Mouse (Mus musculus) midbrain, embryonic 13.5 days (tissue): ENCODE data around the gene Mrps6. TPM values are rescaled to one million over a fixed set of nuclear protein-coding genes. Genes with fewer than 3 reads are reported as not detected.
A peak's percentile ranks its signal among the peaks of the same experiment; 100 is the strongest.

Source experiments
- ATAC-seq: fragments of 200-750 bp; cut with Nextera tagmentation; 2 replicates; pipeline ENCODE4 v1.8.0; 2017; ENCODE audit warnings: mild to moderate bottlenecking, moderate TSS enrichment, moderate library complexity
- H3K27ac ChIP-seq: fragments of 300-500 bp; sonication (generic); 2 replicates; pipeline ENCODE4 v1.5.1; 2015; ENCODE audit warnings: inconsistent platforms, mild to moderate bottlenecking, moderate library complexity
- H3K27me3 ChIP-seq: fragments of 300-500 bp; sonication (generic); 2 replicates; pipeline ENCODE4 v1.6.1; 2015; ENCODE audit warnings: mild to moderate bottlenecking, inconsistent platforms
- H3K36me3 ChIP-seq: fragments of 300-500 bp; sonication (generic); 2 replicates; pipeline ENCODE4 v1.6.1; 2015; ENCODE audit warnings: mild to moderate bottlenecking, inconsistent platforms
- H3K4me1 ChIP-seq: fragments of 300-500 bp; sonication (generic); replicated peaks from 2 replicates; pipeline ENCODE4 v1.6.1; 2015; ENCODE audit warnings: inconsistent platforms
- H3K4me2 ChIP-seq: fragments of 300-500 bp; sonication (generic); replicated peaks from 2 replicates; pipeline ENCODE4 v1.6.1; 2015; ENCODE audit warnings: moderate library complexity, mild to moderate bottlenecking, inconsistent platforms
- H3K4me3 ChIP-seq: fragments of 300-500 bp; sonication (generic); replicated peaks from 2 replicates; pipeline ENCODE4 v1.5.1; 2015; ENCODE audit warnings: mild to moderate bottlenecking, inconsistent platforms
- H3K9ac ChIP-seq: fragments of 300-500 bp; sonication (generic); replicated peaks from 2 replicates; pipeline ENCODE4 v1.6.1; 2015; ENCODE audit warnings: mild to moderate bottlenecking, inconsistent platforms
- H3K9me3 ChIP-seq: fragments of 300-500 bp; sonication (generic); 2 replicates; pipeline ENCODE4 v1.6.1; 2016; ENCODE audit warnings: mild to moderate bottlenecking, inconsistent platforms
- WGBS: fragments of 180-500 bp; shearing (Covaris S2); methylation state at CpG from one replicate; pipeline ENCODE4 v1.1.7; 2015; 5-methylcytosine and 5-hydroxymethylcytosine counted together
- polyA plus RNA-seq: library from polyadenylated mRNA; unstranded; fragments of >200 nt; fragmentation: Nextera tagmentation; extraction: Ambion mirVana; gene quantifications from 2 replicates; pipeline ENCODE4 v1.2.1, GENCODE M21; 2015

Mrps6 gene
- polyA plus RNA-seq, 1 experiment from 2014 or later: 153 TPM

DNA sequence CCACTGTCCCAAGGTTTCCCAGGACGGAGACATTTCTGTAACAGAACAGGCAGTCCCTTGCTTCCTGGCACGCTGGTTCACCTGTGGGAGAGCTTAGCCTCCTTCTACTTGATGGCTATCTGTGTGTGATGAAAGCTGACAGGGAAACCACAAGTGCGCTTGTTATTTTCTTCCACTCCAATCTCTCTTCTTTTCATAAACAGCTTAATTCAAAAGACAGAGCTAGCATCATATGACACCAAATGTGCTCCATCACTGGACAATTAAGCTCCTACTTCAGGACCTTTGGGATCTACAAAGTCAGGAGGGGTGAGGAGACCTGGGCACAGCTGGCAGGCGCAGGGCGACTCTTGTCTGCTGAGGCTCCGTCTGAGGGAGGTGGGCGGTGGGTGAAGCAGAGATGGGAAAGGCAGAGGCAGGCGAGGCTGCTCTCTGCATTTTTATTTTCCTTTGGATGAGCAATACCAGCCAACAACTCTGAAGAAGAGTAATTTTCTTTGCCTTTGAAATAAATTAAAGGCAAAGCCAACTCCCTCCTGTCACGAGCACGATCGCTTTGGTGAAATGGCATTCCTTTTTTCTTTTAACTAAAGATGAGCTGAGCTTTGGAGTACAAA, 76.2 kb downstream of the Mrps6 start:
- Histone ChIP-seq H3K4me2 (no peak overlapping the region), H3K27me3 (no peaks in the 10 kb centered on the region), H3K36me3 (no peaks in the 10 kb centered on the region), H3K4me1 (peaks cover 7% of the 10 kb centered on the region), H3K9me3 (no peaks in the 10 kb centered on the region), H3K4me3 (no peak overlapping the region), H3K9ac (no peak overlapping the region), H3K27ac (0 out of 2 replicates have a peak overlapping the region, but pooled peaks have one; percentile 30)
- 84% methylated on average over 11 of the region's 11 CpGs for WGBS
- ATAC-seq: no peak

DNA sequence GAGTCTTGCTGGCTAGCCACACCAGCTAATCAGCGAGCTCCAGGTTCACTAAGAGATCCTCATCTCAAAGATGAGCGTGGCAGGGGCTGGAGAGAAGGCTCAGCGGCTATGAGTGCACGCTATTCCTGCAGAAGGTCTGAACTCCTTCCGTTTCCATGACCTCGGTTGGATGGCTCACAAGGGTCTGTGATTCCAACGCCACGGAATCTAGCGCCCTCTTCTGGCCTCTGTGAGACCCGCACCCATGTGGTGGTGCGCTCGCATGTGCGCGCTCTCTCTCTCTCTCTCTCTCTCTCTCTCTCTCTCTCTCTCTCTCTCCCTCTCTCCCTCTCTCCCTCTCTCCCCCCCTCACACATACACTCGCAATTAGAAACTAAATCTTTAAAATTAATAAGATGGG, 78.2 kb downstream of the Mrps6 start:
- H3K27ac ChIP-seq: no peak overlapping the region
- no peaks in the 10 kb centered on the region for H3K36me3 ChIP-seq
- no peak overlapping the region for H3K9ac ChIP-seq
- peaks cover 25% of the 10 kb centered on the region for H3K4me1 ChIP-seq
- H3K4me3 ChIP-seq: no peak overlapping the region
- H3K9me3 ChIP-seq: no peaks in the 10 kb centered on the region
- no peak for ATAC-seq
- H3K4me2 ChIP-seq: no peak overlapping the region
- no peaks in the 10 kb centered on the region for H3K27me3 ChIP-seq
- WGBS: 93% methylated on average over 15 of the region's 15 CpGs

DNA sequence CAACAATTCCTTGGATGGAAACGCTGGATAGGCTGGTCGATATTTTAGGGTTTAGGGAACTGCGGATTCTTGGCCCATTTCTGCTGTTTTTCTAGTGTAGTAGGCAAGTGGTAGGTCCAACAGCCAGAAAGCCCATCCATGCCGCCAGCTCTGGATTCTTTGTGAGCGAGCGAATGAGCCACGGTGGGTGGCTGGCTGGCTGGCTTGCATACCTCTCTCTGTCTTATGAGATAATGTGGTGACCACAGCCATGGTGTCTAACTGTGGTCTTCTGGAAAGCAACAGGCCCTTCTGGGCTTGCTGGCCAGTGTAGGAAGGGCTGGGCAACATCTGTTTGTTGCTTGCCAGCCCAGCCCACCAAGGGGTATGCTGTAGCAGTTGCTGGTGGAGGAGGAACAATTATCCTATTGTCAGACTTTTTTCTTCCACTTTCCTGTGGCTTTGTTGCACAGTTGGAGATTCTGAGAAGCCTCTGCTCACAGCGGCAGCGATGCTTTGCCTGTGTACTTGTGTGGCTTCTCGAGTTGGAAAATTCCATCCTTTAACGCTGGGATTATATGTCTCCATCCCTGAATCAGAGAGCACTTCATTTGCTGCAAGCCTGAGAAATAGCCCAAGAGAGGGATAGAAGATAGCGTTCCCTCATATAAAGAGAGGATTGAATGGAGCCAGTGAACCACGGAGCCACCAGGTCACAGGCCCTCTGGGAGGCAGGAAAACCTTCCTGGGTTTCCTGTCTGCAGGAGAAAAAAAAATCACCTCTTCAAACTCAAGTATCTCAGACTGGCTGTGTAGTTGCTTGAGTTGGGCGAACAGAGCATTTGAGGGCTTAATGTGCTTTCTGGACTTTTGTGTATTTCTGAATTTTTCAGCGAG, 81.6 kb downstream of the Mrps6 start:
- WGBS: 24% methylated on average over 15 of the region's 15 CpGs
- Histone ChIP-seq H3K9me3 (no peaks in the 10 kb centered on the region), H3K27ac (peak overlapping the region; percentile 45), H3K4me1 (peaks cover 34% of the 10 kb centered on the region), H3K27me3 (no peaks in the 10 kb centered on the region), H3K4me3 (no peak overlapping the region), H3K9ac (no peak overlapping the region), H3K36me3 (no peaks in the 10 kb centered on the region), H3K4me2 (no peak overlapping the region)
- ATAC-seq: no peak

DNA sequence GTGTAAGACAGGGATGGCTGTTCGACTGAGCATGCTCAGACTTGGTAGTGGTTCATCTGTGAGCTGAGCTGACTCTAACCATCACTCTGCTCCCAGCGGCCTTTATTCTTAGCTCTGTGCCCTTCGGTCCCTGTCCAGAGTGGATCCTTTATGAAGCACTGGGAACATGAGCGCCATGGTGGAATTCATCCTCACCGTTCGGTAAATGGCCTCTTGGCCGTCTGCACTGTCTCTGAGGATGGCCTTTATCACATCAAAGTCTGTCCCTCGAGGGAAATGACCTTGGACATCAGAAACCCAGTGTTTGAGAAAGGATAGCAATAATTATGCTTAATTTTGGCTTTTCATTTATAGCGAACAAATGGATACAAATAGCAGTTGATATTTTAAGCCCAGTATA, 82.3 kb downstream of the Mrps6 start:
- Histone ChIP-seq H3K27me3 (no peaks in the 10 kb centered on the region), H3K9me3 (no peaks in the 10 kb centered on the region), H3K4me2 (no peak overlapping the region), H3K9ac (no peak overlapping the region), H3K36me3 (no peaks in the 10 kb centered on the region), H3K4me3 (no peak overlapping the region), H3K27ac (no peak overlapping the region), H3K4me1 (peaks cover 34% of the 10 kb centered on the region)
- ATAC-seq: 0 out of 2 replicates have a peak, but pooled peaks have one; percentile 31
- 56% methylated on average over 9 of the region's 9 CpGs for WGBS

DNA sequence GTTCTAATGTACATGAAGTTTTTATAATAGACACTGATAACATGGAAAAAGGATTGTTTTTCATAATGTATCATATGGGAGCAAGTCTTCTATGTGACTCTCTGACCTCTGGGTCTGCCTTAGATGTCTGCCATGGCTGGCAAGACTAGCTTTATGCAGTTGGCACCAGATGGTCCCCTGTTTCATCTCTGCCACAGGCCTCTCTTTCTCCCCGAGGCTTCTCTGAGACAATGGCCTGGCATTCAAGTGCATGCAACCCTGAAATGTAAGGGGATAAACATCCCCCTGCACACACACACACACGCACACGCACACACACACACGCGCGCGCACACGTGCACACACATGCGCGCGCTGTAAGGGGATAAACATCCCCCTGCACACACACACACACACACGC, 83.0 kb downstream of the Mrps6 start:
- Histone ChIP-seq H3K4me3 (no peak overlapping the region), H3K27ac (no peak overlapping the region), H3K4me1 (peaks cover 34% of the 10 kb centered on the region), H3K9ac (no peak overlapping the region), H3K36me3 (no peaks in the 10 kb centered on the region), H3K9me3 (no peaks in the 10 kb centered on the region), H3K27me3 (no peaks in the 10 kb centered on the region), H3K4me2 (no peak overlapping the region)
- no peak for ATAC-seq
- WGBS: 86% methylated on average over 12 of the region's 12 CpGs

DNA sequence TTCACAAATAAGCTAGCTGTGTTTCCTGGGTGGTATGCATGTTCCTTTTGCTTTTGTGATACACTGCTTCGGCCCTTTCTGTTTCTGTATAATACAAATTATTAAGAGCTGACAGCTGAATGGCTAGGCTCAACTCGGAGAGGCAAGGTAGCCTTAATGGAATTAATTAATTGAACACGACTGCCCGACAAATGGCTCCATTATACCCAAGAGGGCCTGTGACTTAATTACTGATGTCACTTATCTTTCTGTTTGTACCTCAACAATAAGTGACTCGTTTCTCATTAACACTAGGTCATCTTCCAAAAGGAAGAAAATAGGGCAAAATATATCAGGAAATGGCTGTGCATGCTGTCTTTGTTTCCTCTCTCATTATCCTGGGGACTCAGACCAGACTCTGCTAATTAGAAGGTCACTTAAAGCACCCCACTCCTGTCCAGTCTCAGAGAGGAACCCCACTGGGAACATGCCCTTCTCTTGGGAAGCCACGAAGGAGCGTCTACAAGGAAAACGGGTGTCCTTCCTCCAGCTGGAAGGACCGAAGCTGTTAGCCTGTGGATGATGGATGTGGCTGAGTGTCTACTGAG, 84.4 kb downstream of the Mrps6 start:
- Histone ChIP-seq H3K4me1 (peaks cover 34% of the 10 kb centered on the region), H3K27ac (peak overlapping the region; percentile 63), H3K9me3 (no peaks in the 10 kb centered on the region), H3K9ac (no peak overlapping the region), H3K4me2 (no peak overlapping the region), H3K36me3 (no peaks in the 10 kb centered on the region), H3K4me3 (no peak overlapping the region), H3K27me3 (no peaks in the 10 kb centered on the region)
- 48% methylated on average over 9 of the region's 9 CpGs for WGBS
- ATAC-seq: peak; percentile 43; the same call in 1 of the 2 replicates

DNA sequence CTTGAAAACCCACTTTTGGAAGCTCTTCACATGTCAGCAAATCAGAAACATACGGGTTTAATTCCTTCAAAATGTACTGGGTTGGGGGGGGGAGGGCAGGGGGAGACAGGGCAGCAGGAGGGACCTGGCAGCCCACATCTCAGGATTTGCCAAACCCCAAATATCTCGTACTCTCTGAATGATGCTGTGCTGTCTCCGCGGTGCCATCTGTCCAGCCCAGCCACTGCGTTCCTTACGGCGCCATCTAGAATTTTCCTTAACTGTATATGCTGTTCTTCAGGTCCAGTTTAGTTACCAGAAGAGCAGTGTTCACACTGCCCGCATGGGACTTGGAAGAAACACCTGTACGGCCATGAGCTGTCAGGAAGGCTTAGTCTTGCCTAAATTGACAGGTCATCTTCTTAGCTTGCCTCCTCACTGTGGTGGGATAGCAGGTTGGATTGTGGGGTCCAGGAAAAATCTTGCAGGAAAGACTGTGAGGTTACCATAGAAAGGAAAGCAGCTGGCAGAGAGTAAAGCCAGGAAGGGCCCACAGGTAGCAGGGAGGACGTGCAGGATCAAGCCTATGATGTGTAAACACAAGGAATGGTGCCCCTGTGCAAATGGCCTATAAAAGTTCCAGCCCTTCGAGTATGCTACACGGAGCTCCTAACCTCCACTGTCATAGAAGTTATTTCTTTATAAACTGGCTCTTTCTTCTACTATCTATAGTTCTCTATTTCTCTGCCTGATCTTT, 89.7 kb downstream of the Mrps6 start:
- H3K4me3 ChIP-seq: no peak overlapping the region
- WGBS: 87% methylated on average over 12 of the region's 12 CpGs
- ATAC-seq: no peak
- no peak overlapping the region for H3K4me2 ChIP-seq
- no peaks in the 10 kb centered on the region for H3K9me3 ChIP-seq
- H3K9ac ChIP-seq: no peak overlapping the region
- no peaks in the 10 kb centered on the region for H3K27me3 ChIP-seq
- no peak overlapping the region for H3K27ac ChIP-seq
- H3K36me3 ChIP-seq: no peaks in the 10 kb centered on the region
- peaks cover 20% of the 10 kb centered on the region for H3K4me1 ChIP-seq

DNA sequence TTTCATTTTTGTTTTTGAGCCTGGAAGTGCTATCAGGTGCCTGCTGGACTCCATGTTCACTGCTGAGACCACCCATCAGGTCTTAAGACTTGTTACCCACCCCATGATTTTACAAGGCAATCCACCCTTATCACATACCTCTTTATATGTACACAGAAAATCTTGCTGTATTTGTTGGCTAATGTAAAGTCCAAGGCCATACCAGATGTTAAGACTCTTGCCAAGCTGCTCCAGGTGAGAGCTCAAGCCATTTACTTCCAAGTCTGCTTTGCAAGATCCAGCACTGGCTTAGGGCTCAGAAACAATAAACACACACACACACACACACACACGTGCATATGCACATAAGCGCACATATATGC, 90.3 kb downstream of the Mrps6 start:
- no peak overlapping the region for H3K27ac ChIP-seq
- ATAC-seq: no peak
- peaks cover 18% of the 10 kb centered on the region for H3K4me1 ChIP-seq
- H3K27me3 ChIP-seq: no peaks in the 10 kb centered on the region
- no peak overlapping the region for H3K4me2 ChIP-seq
- H3K4me3 ChIP-seq: no peak overlapping the region
- WGBS: 92% methylated on average over 2 of the region's 2 CpGs
- no peak overlapping the region for H3K9ac ChIP-seq
- H3K9me3 ChIP-seq: no peaks in the 10 kb centered on the region
- H3K36me3 ChIP-seq: no peaks in the 10 kb centered on the region

DNA sequence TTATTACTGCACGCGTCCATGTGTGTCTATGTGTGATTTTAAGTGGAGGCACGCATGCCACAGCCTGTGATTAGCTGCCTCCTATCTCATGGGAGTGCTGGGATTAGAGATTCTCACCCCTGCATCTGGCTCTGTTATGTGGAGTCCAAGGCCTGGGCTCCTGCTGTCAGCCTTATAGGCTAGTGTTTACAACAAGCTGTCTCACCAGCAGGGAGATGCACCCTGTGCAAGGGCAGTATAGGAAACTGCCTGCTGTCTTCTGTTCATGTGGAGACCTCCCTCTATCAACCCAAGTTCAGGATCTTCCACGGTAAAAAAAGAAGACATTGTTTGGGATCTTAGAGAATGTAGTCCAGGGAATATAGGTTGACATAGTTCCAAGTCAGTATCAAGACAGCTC, 92.9 kb downstream of the Mrps6 start:
- peaks cover 18% of the 10 kb centered on the region for H3K4me1 ChIP-seq
- 60% methylated on average over 4 of the region's 4 CpGs for WGBS
- no peaks in the 10 kb centered on the region for H3K36me3 ChIP-seq
- no peak overlapping the region for H3K27ac ChIP-seq
- no peaks in the 10 kb centered on the region for H3K9me3 ChIP-seq
- H3K4me3 ChIP-seq: no peak overlapping the region
- ATAC-seq: no peak
- no peak overlapping the region for H3K9ac ChIP-seq
- no peak overlapping the region for H3K4me2 ChIP-seq
- H3K27me3 ChIP-seq: no peaks in the 10 kb centered on the region

DNA sequence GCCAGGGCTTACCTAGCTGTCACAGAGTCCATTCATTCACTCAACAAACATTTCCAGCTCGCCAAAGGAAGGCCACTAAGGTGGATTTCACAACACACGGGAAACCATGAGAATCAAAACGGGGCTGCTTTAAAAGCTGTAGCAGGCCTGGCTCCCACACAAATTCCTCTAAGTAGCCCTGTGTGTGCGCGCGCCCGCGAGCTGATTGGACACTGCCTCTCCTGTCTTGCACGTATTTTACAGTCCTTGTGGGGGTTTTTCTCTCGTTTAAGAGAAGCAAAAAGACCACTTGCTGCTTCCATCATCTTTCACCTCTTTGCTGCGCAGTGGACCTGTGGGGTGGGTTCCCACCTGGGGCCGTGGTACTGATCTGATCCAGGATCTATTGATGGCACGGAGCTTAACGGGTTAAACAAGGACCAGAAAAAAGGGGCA, 100.0 kb downstream of the Mrps6 start:
- H3K4me2 ChIP-seq: peak overlapping the region; percentile 68
- ATAC-seq: peak; percentile 73
- H3K4me3 ChIP-seq: peak overlapping the region; percentile 45
- no peaks in the 10 kb centered on the region for H3K27me3 ChIP-seq
- H3K36me3 ChIP-seq: no peaks in the 10 kb centered on the region
- H3K9ac ChIP-seq: peak overlapping the region; percentile 60
- no peaks in the 10 kb centered on the region for H3K9me3 ChIP-seq
- peaks cover 18% of the 10 kb centered on the region for H3K4me1 ChIP-seq
- H3K27ac ChIP-seq: peak overlapping the region; percentile 64
- 3% methylated on average over 14 of the region's 14 CpGs for WGBS

DNA sequence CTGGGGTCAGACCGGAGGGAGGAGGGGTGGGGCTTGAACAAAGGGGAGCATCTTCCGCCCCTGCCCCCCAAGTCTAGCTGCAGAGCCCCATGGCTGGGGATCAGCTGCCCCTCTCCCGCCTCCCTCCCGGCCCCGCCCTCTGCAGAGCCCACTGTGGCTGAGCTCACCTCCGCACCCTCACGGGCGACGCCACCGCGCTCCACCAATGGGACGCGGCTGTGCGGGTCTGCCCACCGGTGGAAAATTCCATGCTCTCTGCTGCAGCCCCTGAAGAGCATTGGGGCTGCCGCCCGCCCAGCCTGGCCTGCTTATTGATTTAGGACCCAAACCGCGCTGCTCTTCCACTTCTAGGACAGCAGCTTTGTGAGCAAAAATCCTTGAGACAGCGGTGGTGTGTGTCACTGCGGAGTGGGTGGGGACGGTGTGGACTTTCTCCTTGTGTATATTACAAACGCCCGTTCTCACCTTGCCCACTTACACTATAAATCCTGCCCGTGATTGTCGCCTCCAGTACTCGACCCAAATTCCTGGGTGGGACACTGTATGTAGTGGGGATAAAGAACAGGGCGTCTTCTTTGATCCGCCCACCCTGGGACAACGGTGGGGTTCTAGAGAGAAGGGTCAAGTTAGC, 100.5 kb downstream of the Mrps6 start:
- 3% methylated on average over 30 of the region's 30 CpGs for WGBS
- H3K27ac ChIP-seq: peak overlapping the region; percentile 64

More for the DNA sequence above, 100.5 kb downstream of the Mrps6 start:
- Histone ChIP-seq H3K36me3 (no peaks in the 10 kb centered on the region), H3K27me3 (no peaks in the 10 kb centered on the region), H3K9ac (peak overlapping the region; percentile 60), H3K4me1 (peaks cover 17% of the 10 kb centered on the region), H3K4me2 (peak overlapping the region; percentile 68), H3K9me3 (no peaks in the 10 kb centered on the region), H3K4me3 (peak overlapping the region; percentile 45)
- ATAC-seq: peak; percentile 98
